Mouse (Mus musculus) kidney, embryonic 16.5 days (tissue): Measurements from ENCODE around the gene Slco1a6. TPM values are rescaled to one million over a fixed set of nuclear protein-coding genes. Genes with fewer than 3 reads are reported as not detected.

Source experiments
- ATAC-seq: fragments of 200-750 bp; cut with Nextera tagmentation; 2 replicates; pipeline ENCODE4 v1.8.0; 2017; ENCODE audit warnings: moderate TSS enrichment; ENCODE audit not compliant: low FRiP score, low TSS enrichment
- H3K27ac ChIP-seq: fragments of 300-500 bp; sonication (generic); 2 replicates; pipeline ENCODE4 v1.5.1; 2014; ENCODE audit warnings: low read length
- H3K27me3 ChIP-seq: fragments of 300-500 bp; sonication (generic); 2 replicates; pipeline ENCODE4 v1.6.1; 2014; ENCODE audit warnings: low read length, control low read depth, mixed read lengths; ENCODE audit not compliant: insufficient read depth
- H3K36me3 ChIP-seq: fragments of 300-500 bp; sonication (generic); 2 replicates; pipeline ENCODE4 v1.6.1; 2014; ENCODE audit warnings: low read length, control low read depth, mixed read lengths; ENCODE audit not compliant: insufficient read depth
- H3K4me1 ChIP-seq: fragments of 300-500 bp; sonication (generic); 2 replicates; pipeline ENCODE4 v1.6.1; 2014; ENCODE audit warnings: low read length, control low read depth, mixed read lengths; ENCODE audit not compliant: insufficient read depth
- H3K4me2 ChIP-seq: fragments of 300-500 bp; sonication (generic); replicated peaks from 2 replicates; pipeline ENCODE4 v1.6.1; 2014; ENCODE audit warnings: low read depth, low read length
- H3K4me3 ChIP-seq: fragments of 300-500 bp; sonication (generic); 2 replicates; pipeline ENCODE4 v1.5.1; 2014; ENCODE audit warnings: mild to moderate bottlenecking, low read length
- H3K9ac ChIP-seq: fragments of 300-500 bp; sonication (generic); replicated peaks from 2 replicates; pipeline ENCODE4 v1.6.1; 2014; ENCODE audit warnings: low read length
- H3K9me3 ChIP-seq: fragments of 300-500 bp; sonication (generic); 2 replicates; pipeline ENCODE4 v1.6.1; 2016; ENCODE audit warnings: low read length, control low read depth
- WGBS: fragments of 180-500 bp; shearing (Covaris S2); extraction: QIAGEN DNeasy Blood & Tissue Kit; methylation state at CpG from one replicate; pipeline ENCODE4 v1.1.7; 2014; 5-methylcytosine and 5-hydroxymethylcytosine counted together
- polyA plus RNA-seq: library from polyadenylated mRNA; unstranded; fragments of >200 nt; fragmentation: Nextera tagmentation; extraction: Ambion mirVana; gene quantifications from 2 replicates; pipeline ENCODE4 v1.2.1, GENCODE M21; 2015

Gene Slco1a6
- polyA plus RNA-seq, 1 experiment from 2014 or later, result 7.0 TPM

- H3K9ac ChIP-seq, result no peak overlapping the region
- no peaks in the 10 kb centered on the region for H3K36me3 ChIP-seq
- no peaks in the 10 kb centered on the region for H3K4me1 ChIP-seq
- 94% methylated on average over 2 of the region's 2 CpGs for WGBS
- no peak overlapping the region for H3K27ac ChIP-seq
- no peak overlapping the region for H3K4me2 ChIP-seq
- ATAC-seq, result no peak
- no peak overlapping the region for H3K4me3 ChIP-seq
- H3K27me3 ChIP-seq, result no peaks in the 10 kb centered on the region
- H3K9me3 ChIP-seq, result peaks cover 4% of the 10 kb centered on the region; the same call in 1 of the 2 replicates
Observed at GRCm38 (mm10) chr6:142045746-142046145, 162.6 kb downstream of the Slco1a6 start.

GRCm38 (mm10) chr6:142041896-142042295, 166.4 kb downstream of the Slco1a6 start:
- ATAC-seq, result no peak
- no peak overlapping the region for H3K4me3 ChIP-seq
- WGBS, result 86% methylated on average over 3 of the region's 3 CpGs

GRCm38 (mm10) chr6:142040306-142041175, 167.8 kb downstream of the Slco1a6 start:
- Histone ChIP-seq H3K4me1 (no peaks in the 10 kb centered on the region), H3K36me3 (no peaks in the 10 kb centered on the region), H3K4me2 (no peak overlapping the region), H3K9me3 (no peaks in the 10 kb centered on the region), H3K9ac (no peak overlapping the region), H3K27ac (0 out of 2 replicates have a peak overlapping the region, but pooled peaks have one; percentile 32), H3K4me3 (no peak overlapping the region), H3K27me3 (no peaks in the 10 kb centered on the region)
- peak; percentile 74 for ATAC-seq
- WGBS, result 36% methylated on average over 16 of the region's 16 CpGs

More at GRCm38 (mm10) chr6:142041896-142042295, 166.4 kb downstream of the Slco1a6 start:
- Histone ChIP-seq H3K4me1 (no peaks in the 10 kb centered on the region), H3K27me3 (no peaks in the 10 kb centered on the region), H3K4me2 (no peak overlapping the region), H3K9me3 (peaks cover 4% of the 10 kb centered on the region; the same call in 1 of the 2 replicates), H3K27ac (no peak overlapping the region), H3K9ac (no peak overlapping the region), H3K36me3 (no peaks in the 10 kb centered on the region)

GRCm38 (mm10) chr6:142035771-142036170, 172.6 kb downstream of the Slco1a6 start:
- ATAC-seq, result no peak
- H3K9ac ChIP-seq, result no peak overlapping the region
- 78% methylated on average over 2 of the region's 2 CpGs for WGBS

More at GRCm38 (mm10) chr6:142035771-142036170, 172.6 kb downstream of the Slco1a6 start:
- Histone ChIP-seq H3K27me3 (no peaks in the 10 kb centered on the region), H3K36me3 (no peaks in the 10 kb centered on the region), H3K4me1 (no peaks in the 10 kb centered on the region), H3K9me3 (no peaks in the 10 kb centered on the region), H3K4me3 (no peak overlapping the region), H3K27ac (no peak overlapping the region), H3K4me2 (no peak overlapping the region)

Other genes with a start within 250 kb of the Slco1a6 start
- gene Gm6614, start 197.1 kb downstream of the Slco1a6 start, polyA plus RNA-seq, result not detected in 2 replicates
- gene Iapp, start 89.9 kb upstream of the Slco1a6 start, polyA plus RNA-seq, result not detected in 2 replicates
- gene Slco1a5, start 114.5 kb upstream of the Slco1a6 start, polyA plus RNA-seq, result 0.17 TPM in 1 of 2 replicates, not detected in the other
- 18.3 and 20.2 TPM in 2 replicates for gene Pyroxd1, start 137.1 kb upstream of the Slco1a6 start, polyA plus RNA-seq
- gene Recql, start 178.6 kb upstream of the Slco1a6 start, polyA plus RNA-seq, result 25.9 and 26.3 TPM in 2 replicates
- gene Golt1b, start 178.7 kb upstream of the Slco1a6 start, polyA plus RNA-seq, result 101 TPM in 2 replicates
- 0.37 and 0.55 TPM in 2 replicates for gene Spx, start 204.9 kb upstream of the Slco1a6 start, polyA plus RNA-seq